Mouse (Mus musculus): ENCODE measurements around the gene Nxph3. TPM values are rescaled to one million over a fixed set of nuclear protein-coding genes. Genes with fewer than 3 reads are reported as not detected.

Gene Nxph3
- polyA plus RNA-seq, 1 experiment from 2014 or later = 2.0 TPM

- 4% methylated on average over 27 of the region's 27 CpGs for WGBS
- Histone ChIP-seq H3K9ac (no peak overlapping the region), H3K27ac (peak overlapping the region; percentile 2; the same call in 1 of the 2 replicates), H3K4me1 (replicated peaks; ENCODE audit: control insufficient read depth, insufficient read depth, low read length) (peaks cover 8% of the 10 kb centered on the region), H3K27me3 (ENCODE audit: control insufficient read depth, insufficient read depth, low read length) (no peaks in the 10 kb centered on the region), H3K4me3 (replicated peaks; ENCODE audit: low read length) (no peak overlapping the region), H3K9me3 (ENCODE audit: control insufficient read depth, low read length) (no peaks in the 10 kb centered on the region), H3K4me2 (replicated peaks) (peak overlapping the region; percentile 40), H3K36me3 (replicated peaks; ENCODE audit: control insufficient read depth, insufficient read depth) (no peaks in the 10 kb centered on the region)
- peak; percentile 92 for DNase-seq (ENCODE audit: low spot score)
- ATAC-seq (ENCODE audit: low FRiP score) = peak; percentile 44
Measured at GRCm38 (mm10) chr11:95520456-95521072, 6.2 kb upstream of the Nxph3 start.

GRCm38 (mm10) chr11:95519996-95520395, 5.6 kb upstream of the Nxph3 start:
- no peak for DNase-seq (ENCODE audit: low spot score)
- WGBS = 41% methylated on average over 3 of the region's 3 CpGs

GRCm38 (mm10) chr11:95519299-95519698, 4.9 kb upstream of the Nxph3 start:
- Histone ChIP-seq H3K27me3 (ENCODE audit: control insufficient read depth, insufficient read depth, low read length) (peaks cover 12% of the 10 kb centered on the region), H3K27ac (no peak overlapping the region), H3K36me3 (replicated peaks; ENCODE audit: control insufficient read depth, insufficient read depth) (no peaks in the 10 kb centered on the region), H3K4me2 (replicated peaks) (no peak overlapping the region), H3K4me3 (replicated peaks; ENCODE audit: low read length) (no peak overlapping the region), H3K9ac (no peak overlapping the region), H3K9me3 (ENCODE audit: control insufficient read depth, low read length) (no peaks in the 10 kb centered on the region), H3K4me1 (replicated peaks; ENCODE audit: control insufficient read depth, insufficient read depth, low read length) (peaks cover 8% of the 10 kb centered on the region)
- ATAC-seq (ENCODE audit: low FRiP score) (no peak), DNase-seq (ENCODE audit: low spot score) (no peak)
- WGBS = 55% methylated on average over 10 of the region's 10 CpGs

More at GRCm38 (mm10) chr11:95519996-95520395, 5.6 kb upstream of the Nxph3 start:
- peaks cover 5% of the 10 kb centered on the region for H3K27me3 ChIP-seq (ENCODE audit: control insufficient read depth, insufficient read depth, low read length)
- no peak overlapping the region for H3K9ac ChIP-seq
- ATAC-seq (ENCODE audit: low FRiP score) = no peak
- H3K27ac ChIP-seq = peak overlapping the region; percentile 2; the same call in 1 of the 2 replicates
- H3K4me2 ChIP-seq (replicated peaks) = no peak overlapping the region
- no peaks in the 10 kb centered on the region for H3K36me3 ChIP-seq (replicated peaks; ENCODE audit: control insufficient read depth, insufficient read depth)
- H3K4me3 ChIP-seq (replicated peaks; ENCODE audit: low read length) = no peak overlapping the region
- H3K4me1 ChIP-seq (replicated peaks; ENCODE audit: control insufficient read depth, insufficient read depth, low read length) = peaks cover 8% of the 10 kb centered on the region
- H3K9me3 ChIP-seq (ENCODE audit: control insufficient read depth, low read length) = no peaks in the 10 kb centered on the region

GRCm38 (mm10) chr11:95517162-95517561, 2.8 kb upstream of the Nxph3 start:
- no peaks in the 10 kb centered on the region for H3K36me3 ChIP-seq (replicated peaks; ENCODE audit: control insufficient read depth, insufficient read depth)
- WGBS = 51% methylated on average over 6 of the region's 6 CpGs
- no peak for ATAC-seq (ENCODE audit: low FRiP score)
- no peak overlapping the region for H3K4me3 ChIP-seq (replicated peaks; ENCODE audit: low read length)
- no peak for DNase-seq (ENCODE audit: low spot score)
- no peak overlapping the region for H3K4me2 ChIP-seq (replicated peaks)
- H3K9ac ChIP-seq = no peak overlapping the region
- H3K27ac ChIP-seq = no peak overlapping the region
- peaks cover 16% of the 10 kb centered on the region for H3K4me1 ChIP-seq (replicated peaks; ENCODE audit: control insufficient read depth, insufficient read depth, low read length)
- no peaks in the 10 kb centered on the region for H3K9me3 ChIP-seq (ENCODE audit: control insufficient read depth, low read length)
- H3K27me3 ChIP-seq (ENCODE audit: control insufficient read depth, insufficient read depth, low read length) = peaks cover 34% of the 10 kb centered on the region

- Histone ChIP-seq H3K27ac (no peak overlapping the region), H3K9me3 (ENCODE audit: control insufficient read depth, low read length) (no peaks in the 10 kb centered on the region), H3K36me3 (replicated peaks; ENCODE audit: control insufficient read depth, insufficient read depth) (no peaks in the 10 kb centered on the region), H3K4me2 (replicated peaks) (no peak overlapping the region), H3K27me3 (ENCODE audit: control insufficient read depth, insufficient read depth, low read length) (peaks cover 35% of the 10 kb centered on the region), H3K4me1 (replicated peaks; ENCODE audit: control insufficient read depth, insufficient read depth, low read length) (peaks cover 16% of the 10 kb centered on the region), H3K4me3 (replicated peaks; ENCODE audit: low read length) (no peak overlapping the region), H3K9ac (no peak overlapping the region)
- DNase-seq (ENCODE audit: low spot score) = no peak
- no peak for ATAC-seq (ENCODE audit: low FRiP score)
- 2% methylated on average over 5 of the region's 5 CpGs for WGBS
Measured at GRCm38 (mm10) chr11:95516491-95516911, 2.1 kb upstream of the Nxph3 start.

GRCm38 (mm10) chr11:95515376-95516323, 1.3 kb upstream of the Nxph3 start:
- ATAC-seq (ENCODE audit: low FRiP score) (no peak), DNase-seq (ENCODE audit: low spot score) (no peak)
- Histone ChIP-seq H3K27ac (no peak overlapping the region), H3K27me3 (ENCODE audit: control insufficient read depth, insufficient read depth, low read length) (peaks cover 35% of the 10 kb centered on the region), H3K9me3 (ENCODE audit: control insufficient read depth, low read length) (no peaks in the 10 kb centered on the region), H3K4me1 (replicated peaks; ENCODE audit: control insufficient read depth, insufficient read depth, low read length) (peaks cover 16% of the 10 kb centered on the region), H3K4me2 (replicated peaks) (peak overlapping the region; percentile 95; the same call in 1 of the 2 replicates), H3K36me3 (replicated peaks; ENCODE audit: control insufficient read depth, insufficient read depth) (no peaks in the 10 kb centered on the region), H3K9ac (no peak overlapping the region; the same call in 1 of the 2 replicates), H3K4me3 (replicated peaks; ENCODE audit: low read length) (peak overlapping the region; percentile 44; the same call in 1 of the 2 replicates)
- WGBS = 29% methylated on average over 17 of the region's 17 CpGs

GRCm38 (mm10) chr11:95513461-95514297, 691 bp downstream of the Nxph3 start:
- WGBS = under 1% methylated on average over 64 of the region's 66 CpGs
- H3K4me3 ChIP-seq (replicated peaks; ENCODE audit: low read length) = peak overlapping the region; percentile 44
- peaks cover 16% of the 10 kb centered on the region for H3K4me1 ChIP-seq (replicated peaks; ENCODE audit: control insufficient read depth, insufficient read depth, low read length)
- peak overlapping the region; percentile 95 for H3K4me2 ChIP-seq (replicated peaks)
- H3K27ac ChIP-seq = no peak overlapping the region
- H3K36me3 ChIP-seq (replicated peaks; ENCODE audit: control insufficient read depth, insufficient read depth) = no peaks in the 10 kb centered on the region
- no peak for DNase-seq (ENCODE audit: low spot score)
- 0 out of 2 replicates have a peak, but pooled peaks have one; percentile 24 for ATAC-seq (ENCODE audit: low FRiP score)
- H3K9ac ChIP-seq = peak overlapping the region; percentile 60
- H3K9me3 ChIP-seq (ENCODE audit: control insufficient read depth, low read length) = no peaks in the 10 kb centered on the region
- peaks cover 35% of the 10 kb centered on the region for H3K27me3 ChIP-seq (ENCODE audit: control insufficient read depth, insufficient read depth, low read length)

GRCm38 (mm10) chr11:95512383-95512782, 2.0 kb downstream of the Nxph3 start:
- no peaks in the 10 kb centered on the region for H3K9me3 ChIP-seq (ENCODE audit: control insufficient read depth, low read length)
- DNase-seq (ENCODE audit: low spot score) = no peak
- WGBS = 80% methylated on average over 6 of the region's 6 CpGs
- peaks cover 35% of the 10 kb centered on the region for H3K27me3 ChIP-seq (ENCODE audit: control insufficient read depth, insufficient read depth, low read length)
- no peak overlapping the region for H3K9ac ChIP-seq
- H3K4me2 ChIP-seq (replicated peaks) = peak overlapping the region; percentile 95
- no peak overlapping the region for H3K4me3 ChIP-seq (replicated peaks; ENCODE audit: low read length)
- H3K4me1 ChIP-seq (replicated peaks; ENCODE audit: control insufficient read depth, insufficient read depth, low read length) = peaks cover 16% of the 10 kb centered on the region
- H3K36me3 ChIP-seq (replicated peaks; ENCODE audit: control insufficient read depth, insufficient read depth) = no peaks in the 10 kb centered on the region
- no peak for ATAC-seq (ENCODE audit: low FRiP score)
- no peak overlapping the region for H3K27ac ChIP-seq
